Mouse (Mus musculus) megakaryocyte, embryonic 14.5 days (primary cell): ENCODE measurements around the gene Cd177.

Source experiments
- FLI1 ChIP-seq: IDR thresholded peaks from 2 replicates; pipeline ENCODE4 v1.6.1; 2012; ENCODE audit warnings: low read length, inconsistent platforms, mixed read lengths
- GATA1 ChIP-seq: IDR thresholded peaks from 3 replicates; pipeline ENCODE4 v1.6.1; 2012; ENCODE audit warnings: mixed read lengths, low read length, inconsistent platforms, borderline replicate concordance

DNA sequence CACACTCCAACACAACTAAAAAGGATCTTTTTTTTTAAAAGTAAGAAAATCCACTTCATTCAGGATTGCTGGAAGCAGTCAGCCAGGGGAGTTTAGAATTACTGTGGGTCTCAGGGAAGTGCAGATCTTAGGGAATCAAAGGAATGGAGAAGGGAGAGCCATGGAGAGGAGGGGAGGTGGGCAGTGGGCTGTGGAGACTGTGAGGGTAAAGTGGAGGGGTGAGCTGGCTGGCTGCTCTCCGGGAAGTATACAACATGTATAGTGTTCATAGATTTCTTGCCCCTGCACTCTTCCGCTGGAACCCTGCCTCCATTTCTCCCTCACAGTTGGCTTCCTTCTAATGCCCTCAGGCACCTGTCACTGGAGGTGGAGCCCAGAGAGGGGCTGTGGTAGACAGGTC is 8.5 kb downstream of the Cd177 start:
- TF ChIP-seq GATA1 (no peak), FLI1 (no peak)
